Mouse (Mus musculus) embryo, embryonic 10 days (tissue): ENCODE measurements at regions not wholly inside any gene's neighbourhood (a gene's known extent, or its start where the extent isn't known, plus 50 kb on each side); places are given as distances from the start of the nearest gene placed in this dataset.
A peak's percentile ranks its signal among the peaks of the same experiment; 100 is the strongest.

ENCODE experiments used
- DNase-seq: peaks from one replicate; pipeline ENCODE4 v3.0.0-alpha.2; 2015; ENCODE audit warnings: low spot score

DNA sequence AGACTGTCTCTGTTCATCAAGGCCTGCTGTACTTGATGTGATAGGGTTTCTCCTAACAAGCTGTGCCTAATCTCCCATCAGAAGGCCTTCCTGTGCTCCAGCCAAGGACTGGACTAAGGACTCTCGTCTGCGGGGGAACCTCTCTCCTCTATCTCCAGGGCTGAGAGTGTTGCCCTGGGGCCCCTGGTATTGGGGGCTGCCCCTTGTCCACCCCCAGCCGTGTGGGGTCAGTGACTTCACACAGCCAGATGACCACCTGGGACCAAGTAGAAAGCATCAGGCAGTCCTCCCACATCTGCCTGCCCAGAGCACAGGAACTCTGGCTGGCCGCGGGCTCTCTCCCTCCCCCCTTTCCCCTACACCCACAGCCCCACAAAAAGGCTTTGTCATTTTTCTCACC lies 651.5 kb upstream of the Kif2b start:
- no peak for DNase-seq

DNA sequence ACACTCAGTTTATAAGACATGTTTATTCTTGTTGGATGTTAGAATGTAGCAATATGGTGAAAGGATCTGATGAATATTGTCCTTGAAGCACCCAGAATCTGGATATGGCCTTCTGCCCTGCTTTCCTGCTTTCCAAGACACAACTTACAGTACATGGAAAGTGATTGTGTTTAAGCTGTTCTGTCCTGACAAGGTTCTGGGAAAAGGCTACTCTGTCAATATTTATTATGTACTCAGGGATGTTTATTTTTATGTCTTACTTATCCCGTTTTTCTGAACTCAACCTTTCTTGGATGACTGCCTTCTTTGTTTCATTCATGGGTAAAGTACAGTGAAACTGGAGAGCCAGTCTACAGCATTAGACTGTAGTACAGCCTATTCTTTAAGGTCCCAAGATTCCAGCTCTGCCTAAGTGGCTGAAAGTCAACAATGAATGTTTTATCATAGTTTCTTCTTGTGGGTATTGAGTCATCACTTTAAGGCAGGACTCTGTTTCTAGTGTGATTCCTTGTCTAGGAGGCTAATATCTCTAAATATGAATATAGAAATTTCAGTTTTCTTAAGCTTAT lies 631.7 kb upstream of the Kif2b start:
- DNase-seq: no peak

GRCm38 (mm10) chr11:92178393-92178792 lies 601.0 kb upstream of the Kif2b start:
- DNase-seq: peak; percentile 11

- no peak for DNase-seq
Observed at GRCm38 (mm10) chr11:92153124-92153523, 575.8 kb upstream of the Kif2b start.

DNA sequence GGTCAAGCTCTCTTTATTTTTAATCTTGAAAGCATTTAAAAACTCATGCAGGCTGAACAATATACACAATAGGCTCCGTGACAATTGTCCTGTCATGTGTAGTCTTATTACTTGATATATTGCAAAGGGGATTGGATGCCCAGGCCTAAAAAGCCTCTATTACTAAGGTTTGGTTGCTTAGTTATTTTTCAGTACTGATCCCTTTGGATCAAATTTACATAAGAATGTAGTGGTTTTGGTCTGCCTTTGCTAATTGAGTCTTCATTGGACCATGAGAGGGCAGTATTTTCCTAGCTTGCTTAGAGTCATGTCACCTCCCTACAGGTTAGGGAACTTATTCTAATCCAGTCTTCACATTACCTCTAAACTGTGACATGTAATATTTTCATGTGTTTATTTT lies 558.3 kb upstream of the Kif2b start:
- DNase-seq: peak; percentile 38

GRCm38 (mm10) chr11:92134891-92135590 lies 557.7 kb upstream of the Kif2b start:
- peak; percentile 31 for DNase-seq

GRCm38 (mm10) chr11:92084766-92085165 lies 507.4 kb upstream of the Kif2b start:
- no peak for DNase-seq

DNA sequence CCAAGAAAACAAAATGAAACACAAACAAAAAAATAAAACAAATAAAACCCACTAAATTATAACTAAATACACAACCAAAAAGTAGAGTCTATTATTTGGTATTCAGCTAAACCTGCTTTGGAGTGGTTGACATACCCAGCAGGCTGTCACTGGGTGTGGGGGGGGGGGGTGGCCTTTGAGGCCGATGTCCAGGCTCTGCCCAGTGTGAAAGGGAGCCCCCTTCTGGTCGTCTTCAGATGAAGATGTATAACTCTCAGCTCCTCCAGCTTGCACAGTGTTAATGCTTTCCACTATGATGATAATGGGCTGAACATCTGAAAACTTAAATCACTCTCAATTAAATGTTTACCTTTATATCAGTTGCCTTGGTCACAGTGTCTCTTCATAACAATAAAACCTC lies 464.3 kb upstream of the Kif2b start:
- peak; percentile 12 for DNase-seq

DNA sequence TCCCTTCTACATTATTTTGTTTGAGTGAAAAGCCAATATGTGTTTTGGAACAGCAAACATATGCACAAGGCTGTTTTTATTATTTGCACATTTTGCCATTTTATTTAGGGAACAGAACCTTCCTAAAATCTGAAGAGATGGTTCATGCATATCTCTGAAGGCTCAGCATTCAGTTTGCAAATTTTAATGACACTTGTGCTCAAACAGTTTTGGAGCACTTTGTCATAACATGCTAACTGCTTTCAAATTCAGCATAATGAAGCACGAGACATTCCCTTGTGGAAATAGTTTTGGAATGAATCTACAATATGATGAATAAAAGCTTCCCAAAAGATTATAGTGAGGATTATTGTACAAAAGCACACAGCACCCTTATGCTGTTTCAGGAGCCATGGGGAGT lies 462.8 kb upstream of the Kif2b start:
- no peak for DNase-seq

- no peak for DNase-seq
Observed at GRCm38 (mm10) chr11:92018419-92018818, 441.1 kb upstream of the Kif2b start.

- DNase-seq: no peak
Observed at GRCm38 (mm10) chr11:92011284-92011683, 433.9 kb upstream of the Kif2b start.

GRCm38 (mm10) chr11:91995524-91995923 lies 418.2 kb upstream of the Kif2b start:
- DNase-seq: no peak

DNA sequence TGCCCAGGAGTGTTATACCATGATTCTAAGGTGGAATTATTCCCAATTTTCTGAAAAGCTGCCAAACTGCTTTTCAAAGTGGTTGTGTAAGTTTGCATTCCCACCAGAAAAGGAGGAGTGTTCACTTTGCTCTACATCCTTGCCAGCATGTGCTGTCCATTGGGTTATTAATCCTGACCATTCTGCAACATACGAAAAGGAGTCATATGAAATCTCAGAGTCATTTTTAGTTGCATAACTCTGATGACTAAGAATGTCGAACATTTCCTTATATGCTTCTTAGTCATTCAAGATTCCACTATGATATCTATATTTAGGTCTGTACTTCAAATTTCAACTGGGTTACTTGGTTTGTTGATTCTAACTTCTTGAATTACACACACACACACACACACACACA lies 392.2 kb upstream of the Kif2b start:
- no peak for DNase-seq

DNA sequence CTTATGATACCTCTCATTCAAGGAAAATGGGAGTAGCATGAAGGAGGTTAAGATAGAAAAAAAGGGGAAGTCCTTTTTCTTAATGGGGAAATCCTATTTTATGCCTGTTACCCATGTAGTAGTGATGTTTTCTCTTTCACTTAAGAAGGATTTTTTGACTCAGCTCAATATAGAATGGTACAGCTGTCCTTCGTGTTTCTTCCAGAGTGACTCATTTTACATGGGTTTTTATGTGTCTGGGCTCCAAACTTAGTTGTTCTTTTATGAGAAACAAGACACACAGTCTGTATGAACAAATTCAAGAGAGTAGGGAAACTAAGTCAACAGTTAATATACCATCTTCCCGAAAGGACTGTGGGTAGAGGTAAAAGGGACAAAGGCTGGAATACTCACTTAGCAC lies 367.0 kb upstream of the Kif2b start:
- no peak for DNase-seq
